Mouse (Mus musculus) kidney, postnatal 36 days (tissue): ENCODE data around the gene Nup62.
A peak's percentile ranks its signal among the peaks of the same experiment; 100 is the strongest.

ENCODE experiments used
- DNase-seq, 2 experiments: peaks; one replicate each; pipeline ENCODE4 v3.0.0; 2021 to 2022; ENCODE audit warnings: mixed read lengths in 2 of 2

Gene Nup62

DNA sequence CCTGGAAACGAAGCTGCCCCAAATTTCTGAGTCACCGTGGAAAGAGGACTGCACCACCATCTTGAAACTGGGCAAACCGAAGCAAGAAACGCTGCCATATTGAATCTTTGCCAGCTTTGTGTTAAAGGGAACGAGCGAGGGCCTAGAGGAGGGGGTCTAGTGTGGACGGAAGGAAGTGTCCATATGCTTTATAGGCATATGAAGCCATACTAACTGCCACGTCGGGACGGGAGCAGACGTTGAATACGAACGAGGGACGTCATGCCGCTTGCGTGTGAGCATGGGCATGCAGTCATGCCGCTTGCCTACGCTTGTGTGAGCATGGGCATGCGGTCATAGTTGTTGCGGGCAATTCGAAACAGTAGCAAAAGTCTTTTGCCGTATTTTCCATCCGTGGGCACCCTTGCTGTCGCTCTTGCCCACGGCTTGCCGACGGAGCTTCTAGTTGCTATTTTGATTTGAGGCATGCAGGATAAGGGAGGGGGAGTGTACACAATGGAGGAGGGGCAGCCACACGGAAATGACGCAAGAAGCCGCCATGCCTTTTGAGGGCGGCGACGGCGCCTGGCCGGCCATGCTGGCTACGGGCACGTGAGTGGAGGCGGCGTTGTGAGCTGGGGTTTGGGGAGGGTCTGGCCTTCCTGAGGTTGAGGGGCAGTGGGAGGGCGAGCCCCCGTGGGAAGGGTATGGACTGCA is 33.7 kb downstream of the Nup62 start:
- peak; percentile 94 for DNase-seq

DNA sequence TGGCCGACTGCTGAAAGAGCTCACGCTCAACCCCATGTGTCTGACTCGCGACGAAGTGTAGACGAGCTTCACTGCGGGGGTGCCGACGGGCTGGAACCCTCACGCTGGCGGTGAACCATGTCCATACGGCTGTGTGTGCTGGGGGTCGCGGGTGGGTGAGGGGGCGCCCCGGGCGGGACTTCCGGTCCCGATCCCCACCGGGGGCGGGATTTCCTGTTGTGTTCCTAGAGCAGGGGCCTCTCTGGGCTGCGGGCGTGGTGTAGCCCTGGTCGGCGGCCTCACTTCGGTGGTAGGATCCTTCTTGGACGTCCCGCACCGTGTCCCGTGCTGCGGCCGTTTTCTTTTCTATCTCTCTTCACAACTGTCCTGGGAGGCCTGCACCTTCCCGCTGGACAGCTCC is 34.3 kb downstream of the Nup62 start:
- peak; percentile 82 to 91 for DNase-seq

DNA sequence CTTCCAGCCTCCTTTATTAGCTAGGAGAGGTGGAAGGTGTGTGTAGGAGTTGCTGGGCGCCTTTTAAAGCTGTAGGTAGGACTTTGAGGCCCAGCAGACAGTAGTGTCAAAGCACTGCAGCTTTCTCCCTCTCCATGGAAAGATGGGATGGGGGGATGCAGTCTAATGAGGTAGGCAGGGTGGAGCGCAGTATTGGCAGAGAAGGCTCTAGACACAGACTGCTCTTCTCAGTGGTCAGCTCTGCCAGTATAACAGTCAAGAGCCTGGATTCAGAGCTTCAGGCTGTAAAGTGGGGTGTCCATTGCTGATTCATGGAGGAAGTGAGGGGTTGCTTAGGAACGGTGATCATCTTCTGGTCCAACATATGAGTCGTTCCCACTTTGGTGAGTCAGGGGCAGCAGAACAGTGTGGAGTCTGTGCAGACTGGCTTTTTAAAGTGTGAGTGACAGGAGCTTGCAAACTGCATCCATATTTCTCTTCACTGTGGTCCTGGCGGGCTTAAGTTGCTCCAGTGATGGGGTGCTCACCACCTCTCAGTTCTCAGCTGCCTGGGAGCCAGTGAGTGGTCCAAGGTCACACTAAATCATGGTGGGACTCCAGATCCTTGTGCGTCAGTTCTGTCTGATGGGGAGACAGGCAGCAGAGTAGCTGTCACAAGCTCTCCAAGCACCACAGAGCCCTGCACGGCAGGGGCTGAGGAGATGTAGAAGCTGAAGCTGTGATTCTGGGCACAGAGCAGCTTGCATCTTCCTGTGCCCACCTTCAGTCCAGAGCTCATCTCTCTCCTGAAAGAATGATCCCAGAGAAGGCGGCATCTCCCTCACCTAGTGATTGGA is 35.1 kb downstream of the Nup62 start:
- DNase-seq, result no peak

DNA sequence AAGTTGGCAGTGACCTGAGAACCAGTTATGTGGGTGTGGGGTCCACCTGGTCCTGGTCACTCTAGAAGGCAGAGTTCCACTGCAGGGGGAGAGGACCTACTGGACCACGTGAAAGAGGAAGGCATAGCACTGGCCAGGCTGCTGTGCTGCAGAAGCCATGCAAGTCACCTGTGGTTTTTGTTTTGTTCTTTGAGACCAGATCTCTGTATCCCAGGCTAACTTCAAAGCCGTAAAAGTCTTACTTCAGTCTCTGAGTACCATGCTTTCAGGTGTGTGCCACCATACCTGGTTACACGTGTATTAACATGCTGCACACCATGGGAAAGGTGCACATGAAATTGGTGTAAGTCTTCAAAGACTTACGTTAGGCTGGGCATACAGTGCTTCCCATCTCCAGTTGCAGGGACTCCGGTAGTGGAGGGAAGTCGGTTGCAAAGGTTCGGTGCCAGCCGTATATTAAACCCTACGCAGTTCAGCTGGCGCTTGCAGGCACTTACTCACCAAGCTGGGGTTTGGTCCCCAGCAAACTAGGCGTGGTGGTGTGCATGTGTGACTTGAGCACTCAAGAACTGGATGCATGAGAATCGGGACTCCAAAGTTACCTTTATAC is 35.8 kb downstream of the Nup62 start:
- no peak for DNase-seq

DNA sequence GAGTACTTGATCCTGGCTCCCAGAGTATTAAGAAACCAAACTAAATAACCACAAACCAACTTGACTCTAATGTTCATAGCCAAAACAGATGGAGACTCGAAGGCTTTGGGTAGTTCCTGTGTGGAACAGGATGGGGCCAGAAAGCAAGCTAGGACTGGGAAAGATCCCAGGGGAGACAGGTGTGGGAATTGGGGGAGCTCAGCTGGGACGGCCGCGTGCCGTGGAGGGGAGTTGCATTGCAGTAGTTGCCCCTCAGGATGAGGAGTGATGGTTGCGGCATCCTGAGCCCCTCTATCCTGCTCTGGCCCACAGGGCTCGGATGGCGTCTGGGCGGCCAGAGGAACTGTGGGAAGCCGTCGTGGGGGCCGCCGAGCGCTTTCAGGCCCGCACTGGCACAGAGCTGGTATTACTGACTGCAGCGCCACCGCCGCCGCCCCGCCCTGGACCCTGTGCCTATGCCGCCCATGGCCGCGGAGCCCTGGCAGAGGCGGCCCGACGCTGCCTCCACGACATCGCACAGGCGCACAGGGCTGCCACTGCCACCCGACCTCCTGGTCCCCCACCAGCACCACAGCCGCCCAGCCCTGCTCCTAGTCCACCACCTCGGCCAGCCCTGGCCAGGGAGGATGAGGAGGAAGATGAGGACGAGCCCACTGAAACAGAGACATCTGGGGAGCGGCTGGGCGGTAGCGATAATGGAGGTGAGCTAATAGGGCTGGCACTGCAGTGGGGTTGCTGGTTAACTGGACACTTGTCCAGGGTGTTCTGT is 36.6 kb downstream of the Nup62 start:
- no peak for DNase-seq

DNA sequence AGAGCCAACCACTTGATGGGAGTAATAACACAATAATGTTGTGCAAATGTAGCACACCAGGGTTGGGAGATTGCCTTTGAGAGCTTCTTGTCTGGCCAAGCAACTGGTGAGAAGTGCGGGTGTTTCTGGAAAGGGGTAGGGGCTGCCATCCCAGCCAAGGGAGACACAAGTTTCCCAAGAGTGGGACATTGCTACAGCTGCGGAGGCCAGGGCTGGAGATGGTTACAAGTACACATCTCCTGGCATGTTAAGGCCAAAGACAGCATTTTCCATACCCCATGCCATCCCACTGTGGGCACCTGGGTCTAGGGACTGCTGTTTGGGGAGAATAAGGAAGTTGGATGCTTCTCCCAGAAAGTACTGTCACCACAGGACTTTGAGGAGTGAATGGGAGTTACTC is 37.2 kb downstream of the Nup62 start:
- no peak for DNase-seq

DNA sequence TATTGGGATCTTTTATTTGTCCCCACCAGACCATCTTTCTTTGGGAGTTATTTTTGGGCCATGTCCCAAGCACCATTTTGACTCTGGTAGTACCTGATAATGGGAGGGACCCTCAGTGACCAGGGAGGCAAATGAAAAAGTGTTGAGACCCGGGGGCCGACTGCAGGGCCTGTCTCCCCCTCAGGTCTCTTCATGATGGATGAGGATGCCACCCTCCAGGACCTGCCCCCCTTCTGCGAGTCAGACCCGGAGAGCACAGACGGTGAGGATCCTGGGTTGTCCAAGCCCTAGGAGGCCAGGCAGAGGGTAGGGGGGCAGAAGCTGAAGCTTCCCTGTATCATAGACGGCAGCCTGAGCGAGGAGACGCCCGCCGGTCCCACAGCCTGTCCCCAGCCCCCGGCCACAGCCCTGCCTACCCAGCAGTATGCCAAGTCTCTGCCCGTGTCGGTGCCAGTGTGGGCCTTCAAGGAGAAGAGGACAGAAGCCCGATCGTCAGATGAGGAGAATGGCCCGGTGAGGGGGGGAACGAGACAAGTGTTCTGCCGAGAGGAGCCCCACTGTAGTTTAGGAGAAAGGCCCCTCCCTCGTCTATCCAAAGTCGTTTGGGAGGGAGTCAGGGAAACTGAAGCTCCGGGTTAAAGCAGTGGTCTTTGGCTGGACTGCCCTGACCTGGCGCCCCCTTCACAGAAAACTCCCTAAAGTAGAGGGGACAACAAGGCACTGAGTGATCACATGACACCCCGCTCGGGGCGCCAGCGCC is 37.9 kb downstream of the Nup62 start:
- DNase-seq, result no peak

DNA sequence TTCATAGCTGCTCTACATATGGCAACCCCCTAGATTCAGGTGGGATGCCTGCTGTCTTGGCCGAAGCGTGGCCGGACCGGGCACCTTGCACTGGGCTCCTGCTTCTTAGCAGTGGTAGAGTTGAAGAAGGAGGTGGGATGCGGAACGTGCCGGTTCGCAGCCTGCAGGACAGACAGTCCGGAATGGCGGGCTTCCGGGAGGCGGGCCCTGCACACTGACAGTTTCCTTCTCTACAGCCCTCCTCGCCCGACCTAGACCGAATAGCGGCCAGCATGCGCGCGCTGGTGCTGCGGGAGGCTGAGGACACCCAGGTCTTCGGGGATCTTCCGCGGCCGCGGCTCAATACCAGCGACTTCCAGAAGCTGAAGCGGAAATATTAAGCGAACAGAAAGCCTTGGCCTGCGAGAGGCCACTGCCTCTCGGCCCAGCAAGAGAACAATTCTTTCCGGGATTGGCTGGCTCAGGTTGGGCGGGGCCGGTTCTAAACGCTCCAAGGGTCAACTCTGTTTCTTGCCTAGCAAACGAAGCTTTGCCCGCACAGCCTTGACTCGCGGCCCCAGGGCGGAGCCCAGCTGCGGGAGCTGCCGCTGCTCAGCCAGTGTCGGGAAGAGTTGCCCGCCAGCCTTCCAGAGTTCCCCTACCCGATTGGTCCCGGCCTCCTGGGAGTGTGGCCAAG is 38.6 kb downstream of the Nup62 start:
- peak; percentile 95 to 96 for DNase-seq

DNA sequence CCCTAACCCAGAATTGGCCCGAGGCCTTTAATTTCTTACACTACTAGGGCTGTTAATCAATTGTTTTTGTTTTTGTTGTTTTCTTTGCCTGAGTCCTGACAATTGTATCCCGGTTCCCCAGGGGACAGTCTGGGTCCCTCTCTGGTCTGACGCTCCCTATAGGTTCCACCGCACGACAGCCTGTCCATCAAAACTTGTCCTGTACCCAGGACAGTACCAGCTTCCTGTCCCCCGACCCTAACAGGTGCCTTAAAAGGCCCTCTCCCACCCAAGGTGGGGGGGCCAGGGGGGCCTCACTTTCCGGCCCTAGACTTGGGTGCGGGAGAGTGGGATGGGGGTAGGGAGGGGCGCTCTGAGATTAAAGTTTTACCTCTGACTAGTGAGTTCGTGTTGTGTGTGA is 39.1 kb downstream of the Nup62 start:
- no peak for DNase-seq

DNA sequence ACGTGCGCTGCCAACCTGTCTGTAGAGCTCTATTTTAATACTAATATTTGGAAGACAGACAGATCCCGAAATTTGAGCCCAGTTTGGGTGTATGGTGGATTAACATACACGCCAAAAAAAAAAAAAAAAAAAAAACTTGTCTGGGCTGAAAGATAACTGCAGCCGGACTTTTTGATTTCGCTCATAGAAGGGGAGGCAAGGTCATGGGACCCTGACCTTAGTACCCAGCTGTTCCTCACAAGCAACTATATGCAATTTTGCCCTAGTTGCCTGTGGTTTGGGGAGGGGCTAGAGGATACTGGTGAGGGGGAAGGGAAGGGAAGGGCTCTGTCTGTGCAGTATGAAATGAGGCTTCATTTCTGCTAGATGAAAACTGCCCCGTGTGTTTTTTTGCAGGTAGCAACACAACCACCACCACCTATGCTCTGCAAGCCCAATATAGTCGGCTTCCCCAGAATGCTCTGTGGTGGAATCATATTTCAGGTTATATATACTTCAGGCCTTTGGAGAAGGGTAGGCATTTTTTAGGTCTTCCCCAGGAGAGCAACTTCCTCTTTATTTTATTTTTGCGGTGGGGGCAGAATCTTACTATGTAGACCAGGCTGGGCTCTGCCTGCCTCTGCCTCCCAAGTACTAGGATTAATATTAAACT is 40.5 kb downstream of the Nup62 start:
- no peak for DNase-seq

DNA sequence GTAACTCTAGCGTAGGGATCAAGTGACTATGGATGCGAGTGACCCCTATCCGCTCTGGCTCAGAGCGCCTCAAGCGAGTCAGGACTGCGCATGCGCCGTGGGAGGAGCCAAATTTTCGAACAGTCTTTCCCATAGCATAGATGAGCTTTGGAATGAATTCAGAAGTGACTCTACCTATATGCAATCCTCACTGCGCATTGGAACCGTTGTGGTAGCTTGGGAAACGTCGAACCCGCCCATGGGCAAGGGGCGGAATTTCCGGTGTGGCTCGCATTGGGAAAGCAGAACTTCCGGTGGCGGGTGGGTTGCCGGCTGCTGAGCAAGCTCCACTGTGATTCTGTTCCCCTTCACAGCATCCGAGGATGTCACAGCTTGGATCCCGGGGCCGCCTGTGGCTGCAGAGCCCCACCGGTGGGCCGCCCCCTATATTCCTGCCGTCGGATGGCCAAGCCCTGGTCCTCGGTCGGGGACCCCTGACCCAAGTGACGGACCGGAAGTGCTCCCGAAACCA is 41.2 kb downstream of the Nup62 start, which contains the start of gene Pnkp:
Pnkp (plus strand) TSS at position 98 of the 511 bp plus-strand sequence.
- peak; percentile 86 to 90 for DNase-seq

DNA sequence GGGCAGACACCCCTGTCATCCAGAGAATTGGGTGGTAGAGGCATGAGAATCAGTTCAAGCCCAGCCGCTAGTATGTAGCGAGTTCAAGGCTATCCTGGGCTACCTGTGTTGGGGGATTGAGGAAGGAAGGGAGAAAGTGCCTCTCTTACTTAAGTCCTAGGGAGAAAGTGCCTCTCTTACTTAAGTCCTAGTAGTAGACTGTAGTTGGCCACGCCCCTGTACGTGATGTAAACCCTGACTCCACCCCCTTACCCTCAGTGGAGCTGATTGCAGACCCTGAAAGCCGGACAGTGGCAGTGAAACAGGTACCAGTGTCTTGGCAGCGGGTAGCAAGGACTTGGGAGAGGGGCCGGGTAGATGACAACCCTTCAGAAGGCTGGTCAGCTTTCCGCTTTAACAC is 42.0 kb downstream of the Nup62 start:
- peak; percentile 42 to 55 for DNase-seq

DNA sequence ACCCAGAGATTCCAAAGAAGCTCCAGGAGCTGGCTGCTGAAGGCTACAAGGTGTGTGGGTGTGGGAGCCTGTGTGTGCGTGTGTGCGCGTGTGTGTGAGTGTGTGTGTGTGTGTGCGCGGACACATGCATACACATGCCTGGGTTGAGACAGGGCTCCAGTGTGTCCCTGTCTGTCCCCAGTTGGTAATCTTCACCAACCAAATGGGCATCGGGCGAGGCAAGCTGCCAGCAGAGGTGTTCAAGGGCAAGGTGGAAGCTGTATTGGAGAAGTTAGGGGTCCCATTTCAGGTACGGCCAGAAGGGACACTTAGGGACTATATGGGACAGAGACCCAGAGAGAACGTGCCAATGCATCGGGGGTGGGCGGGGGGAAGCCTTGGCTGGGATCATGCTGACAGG is 44.0 kb downstream of the Nup62 start:
- no peak for DNase-seq

DNA sequence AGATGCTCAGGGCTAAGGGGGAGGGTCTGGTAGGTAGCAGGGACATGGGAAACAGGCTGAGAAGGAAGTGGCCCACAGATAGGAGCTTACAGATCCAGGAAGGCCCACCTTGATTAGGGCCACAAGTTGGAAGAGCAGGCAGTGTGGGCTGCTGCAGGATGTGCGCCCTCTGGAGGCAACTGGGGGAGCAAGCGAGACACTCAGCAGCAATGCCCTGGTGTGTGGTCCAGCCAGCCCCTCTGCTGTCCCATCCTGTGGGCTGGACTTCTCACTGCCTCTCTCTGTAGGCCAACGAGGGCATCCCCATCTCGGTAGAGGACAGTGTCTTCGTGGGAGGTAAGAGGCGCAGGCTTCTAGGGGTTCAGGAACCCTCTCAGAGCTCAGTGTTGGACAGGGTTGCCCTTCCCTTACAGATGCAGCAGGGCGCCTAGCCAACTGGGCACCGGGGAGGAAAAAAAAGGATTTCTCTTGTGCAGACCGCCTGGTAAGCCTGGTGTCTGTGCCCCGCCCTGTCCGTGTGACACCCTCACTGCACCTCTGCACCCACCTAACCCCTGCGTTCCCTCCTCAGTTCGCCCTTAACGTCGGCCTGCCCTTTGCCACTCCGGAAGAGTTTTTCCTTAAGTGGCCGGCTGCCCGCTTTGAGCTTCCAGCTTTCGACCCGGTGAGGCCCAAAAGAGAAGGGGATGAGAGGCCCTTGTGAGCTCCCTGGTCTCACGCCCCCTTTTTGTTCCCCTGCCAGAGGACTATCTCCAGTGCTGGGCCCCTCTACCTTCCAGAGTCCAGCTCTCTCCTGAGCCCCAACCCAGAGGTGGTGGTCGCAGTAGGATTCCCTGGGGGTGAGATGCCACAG is 44.9 kb downstream of the Nup62 start:
- DNase-seq, result peak; percentile 54 to 87

DNA sequence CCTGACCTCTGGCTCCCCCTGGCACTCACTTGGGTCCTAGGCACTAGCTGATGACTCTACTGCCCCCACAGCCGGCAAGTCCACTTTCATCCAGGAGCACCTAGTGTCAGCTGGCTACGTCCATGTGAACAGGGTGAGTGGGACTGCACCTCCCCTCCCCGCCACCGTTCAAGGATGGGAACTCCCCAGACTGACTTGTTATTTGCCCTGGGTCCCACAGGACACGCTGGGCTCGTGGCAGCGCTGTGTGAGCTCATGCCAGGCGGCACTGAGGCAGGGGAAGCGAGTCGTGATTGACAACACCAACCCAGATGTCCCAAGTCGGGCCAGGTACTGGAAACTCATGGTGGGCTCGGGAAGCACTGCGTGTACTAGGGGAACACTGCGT is 45.5 kb downstream of the Nup62 start:
- no peak for DNase-seq

DNA sequence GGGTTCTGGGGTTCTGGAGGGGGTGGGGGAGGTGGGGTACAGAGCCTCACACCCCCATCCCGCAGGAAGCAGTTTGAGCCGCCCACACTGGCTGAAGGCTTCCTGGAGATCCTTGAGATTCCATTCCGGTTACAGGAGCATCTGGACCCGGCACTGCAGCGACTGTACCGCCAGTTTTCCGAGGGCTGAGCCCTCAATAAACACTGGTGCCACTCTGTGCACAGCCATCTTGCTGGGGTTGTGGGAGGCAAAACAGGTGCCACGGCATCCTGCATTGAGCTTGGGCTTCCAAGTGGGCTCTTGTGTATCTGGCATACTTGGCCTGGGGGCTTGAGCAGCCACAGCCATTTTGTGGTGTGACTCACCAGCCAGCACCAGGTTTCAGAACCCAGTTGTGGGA is 46.5 kb downstream of the Nup62 start:
- no peak for DNase-seq

DNA sequence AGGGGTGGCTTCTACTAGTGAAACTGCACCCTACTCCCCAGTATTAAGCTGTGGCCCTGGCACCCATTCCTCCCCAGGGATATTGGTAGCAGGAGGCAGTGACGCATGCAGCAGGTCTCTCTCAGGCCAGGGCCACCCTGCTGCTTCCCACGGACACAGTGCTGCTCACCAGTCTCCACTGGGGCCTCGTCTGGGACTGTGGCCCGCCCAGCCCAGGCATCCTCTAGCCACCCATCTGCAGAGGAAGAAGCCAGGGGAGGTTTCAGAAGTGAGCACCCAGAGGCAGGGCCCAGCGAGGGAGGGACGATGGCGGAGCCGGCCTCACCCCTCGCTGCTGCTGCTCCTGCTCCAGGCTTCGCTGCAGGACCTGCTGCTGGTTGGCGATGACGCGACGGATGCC is 47.3 kb downstream of the Nup62 start:
- no peak for DNase-seq

DNA sequence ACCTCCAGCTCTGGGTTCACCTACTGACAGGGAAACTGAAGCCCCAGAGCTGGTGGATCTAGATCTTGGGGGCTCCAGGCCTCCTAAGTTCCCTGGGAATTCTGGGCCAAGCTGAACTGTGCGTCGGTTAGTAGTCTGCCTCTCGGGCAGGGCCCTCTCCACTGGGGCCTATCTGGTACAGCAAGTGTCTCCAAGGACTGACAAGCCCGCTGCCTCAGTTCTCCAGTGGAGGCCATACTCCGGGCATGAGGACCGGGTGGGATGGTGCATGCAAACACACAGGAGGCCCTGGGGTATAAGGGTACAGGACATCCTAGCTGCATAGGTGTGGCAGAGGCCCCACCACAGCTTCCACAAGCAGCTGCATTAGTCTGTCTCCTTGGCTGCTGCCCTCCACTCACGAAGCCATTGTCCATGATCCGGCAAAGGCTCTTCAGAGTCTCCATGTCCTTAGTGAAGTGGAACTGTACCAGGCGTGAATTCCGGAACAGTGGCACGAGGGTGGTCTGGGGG is 48.1 kb downstream of the Nup62 start:
- no peak for DNase-seq
